Mouse (Mus musculus) kidney, adult 9 months (tissue): Measurements from ENCODE around the gene Tesk1.
"Not testable (repeated sequence)": the region's sequence is repeated elsewhere in the genome, so short reads cannot be mapped to it uniquely, and the experiment has no call there.

Source experiments
- DNase-seq: peaks from one replicate; pipeline ENCODE4 v3.0.0; 2022

Tesk1 gene

GRCm38 (mm10) chr4:43456470-43456869, 14.7 kb downstream of the Tesk1 start:
- DNase-seq: no peak

- DNase-seq: no peak
Observed at GRCm38 (mm10) chr4:43457124-43457523, 15.4 kb downstream of the Tesk1 start.

GRCm38 (mm10) chr4:43463102-43463501, 21.4 kb downstream of the Tesk1 start:
- no peak for DNase-seq

- no peak for DNase-seq
Observed at GRCm38 (mm10) chr4:43465935-43466334, 24.2 kb downstream of the Tesk1 start.

GRCm38 (mm10) chr4:43466872-43467271, 25.1 kb downstream of the Tesk1 start:
- no peak for DNase-seq

GRCm38 (mm10) chr4:43470301-43470700, 28.6 kb downstream of the Tesk1 start:
- no peak for DNase-seq

- no peak for DNase-seq
Observed at GRCm38 (mm10) chr4:43473636-43474035, 31.9 kb downstream of the Tesk1 start.

- peak; percentile 61 for DNase-seq
Observed at GRCm38 (mm10) chr4:43476604-43477003, 34.9 kb downstream of the Tesk1 start.

- peak; percentile 93 for DNase-seq
Observed at GRCm38 (mm10) chr4:43477857-43478533, 36.3 kb downstream of the Tesk1 start.

GRCm38 (mm10) chr4:43478534-43478858, 36.8 kb downstream of the Tesk1 start:
- no peak for DNase-seq

GRCm38 (mm10) chr4:43478906-43479832, 37.4 kb downstream of the Tesk1 start:
- DNase-seq: peak; percentile 60

- no peak for DNase-seq
Observed at GRCm38 (mm10) chr4:43480985-43481384, 39.2 kb downstream of the Tesk1 start.

- DNase-seq: no peak
Observed at GRCm38 (mm10) chr4:43481894-43482456, 40.2 kb downstream of the Tesk1 start.

GRCm38 (mm10) chr4:43482591-43482990, 40.9 kb downstream of the Tesk1 start:
- no peak for DNase-seq

- no peak for DNase-seq
Observed at GRCm38 (mm10) chr4:43483535-43484091, 41.9 kb downstream of the Tesk1 start, which contains the start of gene Sit1. Gene Sit1, minus strand, starts transcription at chr4:43483734.

GRCm38 (mm10) chr4:43485666-43486065, 43.9 kb downstream of the Tesk1 start:
- DNase-seq: not testable (repeated sequence)

- DNase-seq: no peak
Observed at GRCm38 (mm10) chr4:43489611-43490010, 47.9 kb downstream of the Tesk1 start.

GRCm38 (mm10) chr4:43490801-43491200, 49.1 kb downstream of the Tesk1 start:
- no peak for DNase-seq

- no peak for DNase-seq
Observed at GRCm38 (mm10) chr4:43492101-43492820, 50.5 kb downstream of the Tesk1 start.

GRCm38 (mm10) chr4:43492821-43493185, 51.1 kb downstream of the Tesk1 start, which contains the start of gene Ccdc107:
Gene Ccdc107, plus strand, starts transcription at chr4:43492900.
- peak; percentile 97 for DNase-seq

GRCm38 (mm10) chr4:43493186-43493845, 51.6 kb downstream of the Tesk1 start:
- DNase-seq: peak; percentile 98

GRCm38 (mm10) chr4:43493846-43494240, 52.1 kb downstream of the Tesk1 start:
- DNase-seq: no peak
